Mouse (Mus musculus) heart, embryonic 16.5 days (tissue): ENCODE measurements around the gene Anapc2. TPM values are rescaled to one million over a fixed set of nuclear protein-coding genes. Genes with fewer than 3 reads are reported as not detected.

Experiments
- ATAC-seq: fragments of 200-750 bp; cut with Nextera tagmentation; replicated peaks from 2 replicates; pipeline ENCODE4 v1.8.0; 2017; ENCODE audit warnings: moderate number of reproducible peaks; ENCODE audit not compliant: insufficient read depth, low FRiP score; ENCODE audit errors: extremely low read depth
- H3K27ac ChIP-seq: fragments of 300-500 bp; sonication (generic); 2 replicates; pipeline ENCODE4 v1.5.1; 2014; ENCODE audit warnings: mild to moderate bottlenecking, low read length, control low read depth, moderate library complexity
- H3K27me3 ChIP-seq: fragments of 300-500 bp; sonication (generic); 2 replicates; pipeline ENCODE4 v1.6.1; 2014; ENCODE audit warnings: low read length, mixed read lengths; ENCODE audit not compliant: control insufficient read depth, insufficient read depth
- H3K36me3 ChIP-seq: fragments of 300-500 bp; sonication (generic); 2 replicates; pipeline ENCODE4 v1.6.1; 2014; ENCODE audit not compliant: control insufficient read depth, insufficient read depth
- H3K4me1 ChIP-seq: fragments of 300-500 bp; sonication (generic); 2 replicates; pipeline ENCODE4 v1.6.1; 2014; ENCODE audit warnings: low read length, mixed read lengths; ENCODE audit not compliant: control insufficient read depth, insufficient read depth
- H3K4me2 ChIP-seq: fragments of 300-500 bp; sonication (generic); 2 replicates; pipeline ENCODE4 v1.6.1; 2014; ENCODE audit warnings: low read depth, mild to moderate bottlenecking, control low read depth, low read length
- H3K4me3 ChIP-seq: fragments of 300-500 bp; sonication (generic); 2 replicates; pipeline ENCODE4 v1.5.1; 2014; ENCODE audit warnings: mild to moderate bottlenecking, control low read depth, low read length
- H3K9ac ChIP-seq: fragments of 300-500 bp; sonication (generic); 2 replicates; pipeline ENCODE4 v1.6.1; 2014; ENCODE audit warnings: low read length, control low read depth
- H3K9me3 ChIP-seq: fragments of 300-500 bp; sonication (generic); replicated peaks from 2 replicates; pipeline ENCODE4 v1.6.1; 2016; ENCODE audit warnings: low read length; ENCODE audit not compliant: control insufficient read depth
- WGBS: fragments of 180-500 bp; shearing (Covaris S2); extraction: QIAGEN DNeasy Blood & Tissue Kit; methylation state at CpG from one replicate; pipeline ENCODE4 v1.1.7; 2014; 5-methylcytosine and 5-hydroxymethylcytosine counted together
- polyA plus RNA-seq: library from polyadenylated mRNA; unstranded; fragments of >200 nt; fragmentation: Nextera tagmentation; extraction: Ambion mirVana; gene quantifications from 2 replicates; pipeline ENCODE4 v1.2.1, GENCODE M21; 2015

Gene Anapc2
- polyA plus RNA-seq, 1 experiment from 2014 or later: 80.5 TPM

DNA sequence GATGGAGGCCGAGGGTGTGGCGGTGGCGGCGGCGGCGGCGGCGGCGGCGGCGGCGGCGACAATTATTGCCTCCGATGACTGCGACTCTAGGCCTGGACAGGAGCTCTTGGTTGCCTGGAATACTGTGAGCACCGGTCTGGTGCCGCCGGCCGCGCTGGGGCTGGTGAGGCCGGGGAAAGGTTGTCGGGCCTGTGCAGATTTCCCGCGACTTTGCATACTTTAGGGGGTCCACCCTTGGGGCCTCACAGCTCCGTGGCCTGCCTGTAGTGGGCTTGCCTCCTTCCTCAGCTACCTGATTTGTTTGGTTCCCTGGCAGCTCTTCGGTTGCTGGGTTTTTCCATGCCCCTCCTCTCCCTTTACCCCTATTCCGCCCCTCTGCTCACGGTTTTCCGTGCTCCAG, 237 bp downstream of the Anapc2 start:
- peak; percentile 47 for ATAC-seq
- WGBS: 0% methylated on average over 23 of the region's 29 CpGs

DNA sequence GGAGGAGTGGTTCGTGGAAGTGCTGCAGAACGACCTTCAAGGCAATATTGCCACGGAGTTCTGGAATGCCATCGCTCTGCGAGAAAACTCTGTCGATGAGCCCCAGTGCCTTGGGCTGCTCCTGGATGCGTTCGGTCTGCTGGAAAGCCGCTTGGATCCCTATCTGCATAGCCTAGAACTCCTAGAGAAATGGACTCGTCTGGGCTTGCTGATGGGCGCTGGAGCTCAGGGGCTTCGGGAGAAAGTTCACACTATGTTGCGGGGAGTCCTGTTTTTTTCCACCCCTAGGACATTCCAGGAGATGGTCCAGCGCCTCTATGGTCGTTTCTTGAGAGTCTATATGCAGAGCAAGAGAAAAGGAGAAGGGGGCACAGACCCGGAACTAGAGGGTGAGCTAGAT, 732 bp downstream of the Anapc2 start:
- Histone ChIP-seq H3K4me2 (peak overlapping the region; percentile 96), H3K4me3 (peak overlapping the region; percentile 78), H3K9me3 (no peaks in the 10 kb centered on the region), H3K36me3 (peaks cover 40% of the 10 kb centered on the region), H3K9ac (peak overlapping the region; percentile 82), H3K27me3 (no peaks in the 10 kb centered on the region), H3K4me1 (peaks cover 17% of the 10 kb centered on the region), H3K27ac (peak overlapping the region; percentile 65)
- 32% methylated on average over 16 of the region's 16 CpGs for WGBS
- no peak for ATAC-seq

More for the DNA sequence above, 237 bp downstream of the Anapc2 start:
- H3K4me3 ChIP-seq: peak overlapping the region; percentile 78
- peaks cover 19% of the 10 kb centered on the region for H3K4me1 ChIP-seq
- no peaks in the 10 kb centered on the region for H3K27me3 ChIP-seq
- peaks cover 35% of the 10 kb centered on the region for H3K36me3 ChIP-seq
- H3K4me2 ChIP-seq: peak overlapping the region; percentile 96
- H3K27ac ChIP-seq: peak overlapping the region; percentile 65
- no peaks in the 10 kb centered on the region for H3K9me3 ChIP-seq
- H3K9ac ChIP-seq: peak overlapping the region; percentile 82

DNA sequence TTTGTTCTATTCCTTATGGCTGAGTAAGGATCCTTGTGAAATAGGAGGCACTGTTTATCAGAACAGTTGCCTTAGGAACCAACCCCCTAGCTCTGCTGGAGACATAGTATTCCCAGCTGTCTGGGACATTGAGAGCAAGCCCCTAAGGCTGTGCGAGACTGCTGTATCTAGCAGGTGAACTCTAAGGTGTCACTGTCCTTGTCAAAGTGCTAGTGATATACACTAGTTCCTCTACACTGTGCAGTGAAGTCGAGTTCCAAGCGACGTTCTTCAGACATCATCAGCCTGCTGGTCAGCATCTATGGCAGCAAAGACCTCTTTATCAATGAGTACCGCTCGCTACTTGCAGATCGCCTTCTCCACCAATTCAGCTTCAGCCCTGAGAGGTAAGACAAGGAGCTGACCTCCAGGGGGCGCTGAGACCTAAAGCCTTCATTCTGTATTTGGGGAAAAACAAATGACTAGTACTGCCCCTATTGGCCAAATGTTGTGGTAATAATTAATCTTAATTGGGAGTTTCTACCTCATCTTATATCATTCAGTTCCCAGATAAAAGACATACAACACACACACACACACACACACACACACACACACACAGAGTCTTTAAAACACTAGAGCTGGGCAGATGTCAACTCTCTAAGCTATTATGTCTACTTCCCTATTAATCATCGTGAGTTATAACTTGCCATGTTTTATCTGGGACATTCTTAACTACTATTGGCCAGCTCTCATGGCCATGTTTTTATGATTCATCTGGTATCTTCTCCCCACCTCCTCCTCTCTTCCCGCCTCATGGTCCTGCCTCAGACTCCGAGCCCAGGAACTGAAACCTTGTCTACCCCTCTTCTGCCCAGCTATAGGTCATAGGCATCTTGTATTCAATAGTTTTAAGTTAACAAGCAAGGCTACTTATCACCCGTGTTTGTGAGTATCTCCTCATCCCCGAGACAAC, 6.9 kb downstream of the Anapc2 start:
- Histone ChIP-seq H3K4me1 (no peaks in the 10 kb centered on the region), H3K27me3 (no peaks in the 10 kb centered on the region), H3K36me3 (peaks cover 72% of the 10 kb centered on the region), H3K4me3 (no peak overlapping the region), H3K9me3 (no peaks in the 10 kb centered on the region), H3K27ac (no peak overlapping the region), H3K4me2 (no peak overlapping the region), H3K9ac (no peak overlapping the region)
- WGBS: 60% methylated on average over 13 of the region's 13 CpGs
- peak; percentile 58; the same call in 1 of the 2 replicates for ATAC-seq

DNA sequence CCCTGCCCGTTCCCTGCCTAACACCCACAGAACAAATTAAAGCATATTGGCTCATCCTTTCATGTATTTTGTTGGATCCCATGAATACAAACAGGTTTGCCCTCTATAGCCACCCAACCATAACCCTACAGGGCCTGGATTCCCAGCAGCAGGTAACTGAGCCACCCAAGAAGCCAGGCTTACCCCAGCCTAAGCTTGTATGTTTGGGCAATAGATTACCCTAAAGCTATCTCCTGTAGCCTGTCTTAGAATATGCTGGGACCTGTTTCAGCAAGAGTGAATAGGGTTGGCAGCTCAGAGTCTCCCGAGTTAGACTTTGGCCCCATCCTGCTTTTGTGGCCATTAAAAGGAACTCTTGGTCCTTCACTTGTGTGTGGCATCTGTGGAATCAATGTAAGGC, 13.3 kb downstream of the Anapc2 start:
- no peak for ATAC-seq
- peaks cover 29% of the 10 kb centered on the region for H3K27me3 ChIP-seq
- peaks cover 8% of the 10 kb centered on the region; the same call in 1 of the 2 replicates for H3K4me1 ChIP-seq
- H3K9ac ChIP-seq: no peak overlapping the region
- H3K36me3 ChIP-seq: peaks cover 41% of the 10 kb centered on the region
- no peak overlapping the region for H3K27ac ChIP-seq
- H3K9me3 ChIP-seq: no peaks in the 10 kb centered on the region
- H3K4me2 ChIP-seq: no peak overlapping the region
- no peak overlapping the region for H3K4me3 ChIP-seq
- 86% methylated on average over 2 of the region's 2 CpGs for WGBS

DNA sequence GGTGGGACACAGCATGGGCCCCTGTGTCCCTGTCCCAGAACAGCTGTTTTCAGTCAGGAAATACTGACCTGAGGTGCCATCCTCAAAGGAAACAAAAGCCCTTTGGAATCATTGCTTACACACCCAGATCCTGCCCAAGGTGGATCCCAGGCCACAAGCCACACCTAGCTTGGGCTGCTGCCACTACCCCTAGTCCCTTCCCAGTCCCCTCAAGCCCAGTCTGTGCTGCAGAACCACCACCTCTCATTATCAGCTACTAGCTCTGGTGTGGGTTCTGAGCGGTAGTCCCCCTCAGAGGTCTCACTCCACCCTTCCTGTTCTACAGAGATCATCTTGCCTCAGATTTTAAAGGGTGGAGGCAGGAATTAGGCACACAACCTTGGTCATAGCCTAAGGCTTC, 14.0 kb downstream of the Anapc2 start:
- H3K4me3 ChIP-seq: no peak overlapping the region
- H3K9ac ChIP-seq: no peak overlapping the region
- peaks cover 36% of the 10 kb centered on the region for H3K27me3 ChIP-seq
- no peak overlapping the region; the same call in 1 of the 2 replicates for H3K27ac ChIP-seq
- 71% methylated on average over 1 of the region's 1 CpGs for WGBS
- no peak overlapping the region for H3K4me2 ChIP-seq
- H3K9me3 ChIP-seq: no peaks in the 10 kb centered on the region
- H3K4me1 ChIP-seq: peaks cover 11% of the 10 kb centered on the region; the same call in 1 of the 2 replicates
- peaks cover 33% of the 10 kb centered on the region for H3K36me3 ChIP-seq
- ATAC-seq: no peak

DNA sequence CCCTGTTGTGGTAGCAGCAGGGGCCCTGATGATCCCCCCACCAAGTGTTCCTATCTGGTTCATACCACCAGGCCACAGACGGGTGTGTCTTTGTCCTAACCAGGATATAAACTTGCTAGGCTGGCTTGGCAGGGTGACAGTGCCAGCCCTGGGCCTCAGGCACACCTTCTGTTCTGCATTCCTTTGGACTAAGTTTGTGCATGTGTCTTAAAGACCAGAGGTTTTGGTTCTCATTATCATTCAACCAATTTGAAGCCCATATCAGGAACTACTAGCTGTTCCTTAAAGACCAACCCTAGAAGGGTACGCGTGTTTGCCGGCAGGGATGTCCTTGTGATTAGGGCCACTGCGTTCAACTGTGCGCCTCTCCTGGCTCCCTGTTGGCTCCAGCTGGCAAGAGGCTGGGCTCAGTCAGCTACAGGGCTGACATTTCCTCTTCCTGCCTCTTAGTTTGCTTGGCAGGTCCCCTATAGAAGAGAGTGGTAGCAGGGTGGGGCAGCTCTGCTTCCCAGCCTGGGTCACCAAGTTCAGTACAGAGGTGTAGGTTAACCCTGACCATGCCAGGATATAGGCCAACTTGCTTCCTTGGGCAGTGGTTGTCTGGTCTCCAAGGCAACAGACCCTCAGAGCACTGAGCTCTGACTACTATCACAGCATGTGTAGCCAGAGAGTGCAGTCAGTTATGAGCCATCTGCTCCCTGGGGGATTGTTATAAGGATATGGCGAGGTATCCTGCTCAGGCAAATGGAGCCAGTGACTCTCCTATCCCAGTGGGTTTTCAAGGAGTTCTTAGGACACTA, 14.8 kb downstream of the Anapc2 start:
- peaks cover 30% of the 10 kb centered on the region for H3K36me3 ChIP-seq
- no peak overlapping the region for H3K4me2 ChIP-seq
- peaks cover 11% of the 10 kb centered on the region for H3K4me1 ChIP-seq
- H3K9ac ChIP-seq: no peak overlapping the region
- WGBS: 36% methylated on average over 7 of the region's 7 CpGs
- no peak overlapping the region for H3K27ac ChIP-seq
- 0 out of 2 replicates have a peak, but pooled peaks have one; percentile 28 for ATAC-seq
- peaks cover 44% of the 10 kb centered on the region for H3K27me3 ChIP-seq
- H3K4me3 ChIP-seq: no peak overlapping the region
- H3K9me3 ChIP-seq: no peaks in the 10 kb centered on the region

DNA sequence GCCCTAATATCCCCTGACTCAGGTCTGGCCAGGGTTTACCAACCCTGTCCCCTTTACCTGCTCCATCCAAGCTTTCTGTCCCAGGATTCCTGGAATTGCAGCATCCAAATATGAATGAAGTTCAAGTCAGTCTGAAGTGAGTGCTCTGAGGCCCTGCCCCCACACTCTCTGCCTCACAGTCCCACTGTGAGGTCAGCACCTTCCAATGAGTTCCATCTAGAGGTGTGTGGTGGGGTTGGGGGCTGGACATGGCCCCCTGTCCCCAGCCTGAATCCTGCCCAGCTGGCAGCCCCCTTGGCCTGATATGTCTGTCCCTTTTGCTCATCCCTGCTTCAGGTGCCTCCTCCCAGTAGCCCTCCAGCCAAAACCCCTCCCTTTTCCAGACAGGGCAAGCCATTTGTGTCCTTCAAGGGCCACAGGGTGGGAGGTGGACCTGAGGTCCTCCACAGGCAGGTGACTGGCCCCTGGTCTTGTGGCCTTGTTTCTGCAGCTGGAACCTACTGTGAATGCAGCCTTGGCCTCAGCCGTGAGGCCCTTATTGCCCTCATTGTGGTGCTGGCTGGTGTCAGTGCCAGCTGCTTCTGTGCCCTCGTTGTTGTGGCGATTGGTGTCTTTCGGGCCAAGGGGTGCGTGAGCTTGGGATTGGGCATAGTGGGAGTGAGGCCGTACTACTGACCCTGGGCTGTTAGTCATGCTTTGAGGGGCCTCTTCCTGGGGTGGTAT, 15.8 kb downstream of the Anapc2 start, which contains the start of gene Tmem210:
TSS of gene Tmem210 (plus strand) at position 219 of the 723 bp plus-strand sequence.
- Histone ChIP-seq H3K4me2 (no peak within 1 kb of the TSS), H3K9me3 (no peaks in the 10 kb centered on the region), H3K27ac (no peak within 1 kb of the TSS), H3K36me3 (peaks cover 22% of the 10 kb centered on the region), H3K4me1 (peaks cover 13% of the 10 kb centered on the region), H3K9ac (no peak within 1 kb of the TSS), H3K27me3 (peaks cover 54% of the 10 kb centered on the region), H3K4me3 (no peak within 1 kb of the TSS)
- whole genome bisulfite sequencing: 80% methylated on average over 6 of the region's 6 CpGs
- ATAC-seq: no peak

DNA sequence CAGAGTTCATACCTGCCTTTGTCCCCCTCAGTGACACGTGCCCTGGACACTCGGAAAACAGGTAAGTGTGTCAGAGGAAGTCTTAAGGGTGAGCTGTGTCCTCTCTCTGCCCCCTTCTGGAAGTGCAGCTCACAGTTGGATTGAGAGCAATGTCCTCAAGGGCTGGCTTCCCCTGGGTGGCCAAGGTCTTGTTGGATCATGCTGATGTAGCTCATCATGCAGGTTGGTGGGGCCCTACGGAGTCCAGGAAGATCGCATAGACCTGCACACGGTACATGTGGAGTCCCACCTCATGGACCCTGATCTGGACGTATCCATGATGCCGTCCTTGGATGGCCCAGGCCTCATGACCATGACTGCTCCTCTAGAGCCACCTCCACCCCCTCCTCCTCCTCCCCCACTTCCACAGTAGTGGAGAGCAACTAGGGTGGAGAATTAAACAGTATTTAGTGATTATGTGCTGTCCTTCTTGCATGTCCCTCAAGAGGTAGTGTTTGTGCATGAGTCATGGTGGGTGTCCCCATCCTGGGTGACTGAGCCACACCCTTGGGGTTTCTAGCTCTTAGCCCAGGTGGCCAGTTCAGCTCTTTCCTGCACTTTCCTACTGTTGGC, 16.6 kb downstream of the Anapc2 start:
- peaks cover 13% of the 10 kb centered on the region for H3K4me1 ChIP-seq
- no peaks in the 10 kb centered on the region for H3K9me3 ChIP-seq
- no peak overlapping the region for H3K4me3 ChIP-seq
- peaks cover 17% of the 10 kb centered on the region for H3K36me3 ChIP-seq
- no peak overlapping the region for H3K27ac ChIP-seq
- peaks cover 61% of the 10 kb centered on the region for H3K27me3 ChIP-seq
- no peak for ATAC-seq
- H3K9ac ChIP-seq: no peak overlapping the region
- 78% methylated on average over 7 of the region's 7 CpGs for WGBS
- H3K4me2 ChIP-seq: no peak overlapping the region
